Mouse (Mus musculus): Measurements from ENCODE around the gene Lgr4. TPM values are rescaled to one million over a fixed set of nuclear protein-coding genes. Genes with fewer than 3 reads are reported as not detected.

Lgr4 gene
- polyA plus RNA-seq, 1 experiment = 6.7 TPM

DNA sequence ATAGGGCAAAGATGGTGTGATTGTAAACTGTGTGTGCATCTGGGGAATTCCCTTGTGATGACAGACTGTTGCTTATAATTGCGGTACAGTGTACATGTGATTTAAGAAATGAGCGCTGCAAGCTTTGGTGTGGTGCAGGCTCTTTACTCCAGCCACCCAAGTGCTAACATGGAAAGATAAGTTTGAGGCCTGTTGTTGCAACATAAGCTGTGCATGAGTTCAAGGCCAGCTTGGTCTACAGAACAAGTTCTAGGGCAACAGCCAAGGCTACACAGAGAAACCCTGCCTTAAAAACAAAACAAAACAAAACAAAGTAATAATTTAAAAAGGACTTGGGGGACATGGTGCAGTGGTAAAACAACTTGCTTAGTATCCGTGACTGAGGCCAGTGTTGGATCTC lies 17.7 kb downstream of the Lgr4 start:
- Histone ChIP-seq H3ac (ENCODE audit: control insufficient read depth, insufficient read length, low read depth) (no peak overlapping the region), H3K27me3 (ENCODE audit: control insufficient read depth, insufficient read depth, insufficient read length) (no peaks in the 10 kb centered on the region), H3K79me3 (ENCODE audit: low read depth) (peaks cover 11% of the 10 kb centered on the region), H3K36me3 (ENCODE audit: control insufficient read depth, insufficient read depth) (peaks cover 3% of the 10 kb centered on the region), H3K79me2 (ENCODE audit: control insufficient read depth, insufficient read depth) (peaks cover 44% of the 10 kb centered on the region), H3K4me3 (ENCODE audit: insufficient read depth, poor library complexity, severe bottlenecking) (no peak overlapping the region)
- TF ChIP-seq FOSL1 (IDR thresholded peaks at IDR 0.05; ENCODE audit: insufficient read depth, low read length, poor library complexity, severe bottlenecking) (no peak), MYOG (IDR thresholded peaks at IDR 0.05; ENCODE audit: control insufficient read depth, extremely low read depth, insufficient read length) (no peak), USF1 (IDR thresholded peaks at IDR 0.05; ENCODE audit: low read depth) (no peak), MAX (IDR thresholded peaks at IDR 0.05) (no peak), CTCF (IDR thresholded peaks at IDR 0.05; ENCODE audit: control insufficient read depth, insufficient read depth, insufficient read length) (no peak), CEBPB (IDR thresholded peaks at IDR 0.05; ENCODE audit: low read depth) (no peak), MYOD1 (IDR thresholded peaks at IDR 0.05; ENCODE audit: control insufficient read depth, insufficient read length, low read depth) (no peak)

GRCm38 (mm10) chr2:109935754-109936409 lies 18.4 kb downstream of the Lgr4 start:
- H3K4me3 ChIP-seq (ENCODE audit: insufficient read depth, poor library complexity, severe bottlenecking) = no peak overlapping the region
- H3K27me3 ChIP-seq (ENCODE audit: control insufficient read depth, insufficient read depth, insufficient read length) = no peaks in the 10 kb centered on the region
- no peak overlapping the region for H3ac ChIP-seq (ENCODE audit: control insufficient read depth, insufficient read length, low read depth)
- peaks cover 3% of the 10 kb centered on the region for H3K36me3 ChIP-seq (ENCODE audit: control insufficient read depth, insufficient read depth)
- TF ChIP-seq CEBPB (IDR thresholded peaks at IDR 0.05; ENCODE audit: low read depth) (no peak), MAX (IDR thresholded peaks at IDR 0.05) (no peak), CTCF (IDR thresholded peaks at IDR 0.05; ENCODE audit: control insufficient read depth, insufficient read depth, insufficient read length) (no peak), MYOD1 (IDR thresholded peaks at IDR 0.05; ENCODE audit: control insufficient read depth, insufficient read length, low read depth) (no peak), USF1 (IDR thresholded peaks at IDR 0.05; ENCODE audit: low read depth) (no peak), MYOG (IDR thresholded peaks at IDR 0.05; ENCODE audit: control insufficient read depth, extremely low read depth, insufficient read length) (no peak), FOSL1 (IDR thresholded peaks at IDR 0.05; ENCODE audit: insufficient read depth, low read length, poor library complexity, severe bottlenecking) (no peak)
- peaks cover 13% of the 10 kb centered on the region for H3K79me3 ChIP-seq (ENCODE audit: low read depth)
- peaks cover 44% of the 10 kb centered on the region for H3K79me2 ChIP-seq (ENCODE audit: control insufficient read depth, insufficient read depth)

DNA sequence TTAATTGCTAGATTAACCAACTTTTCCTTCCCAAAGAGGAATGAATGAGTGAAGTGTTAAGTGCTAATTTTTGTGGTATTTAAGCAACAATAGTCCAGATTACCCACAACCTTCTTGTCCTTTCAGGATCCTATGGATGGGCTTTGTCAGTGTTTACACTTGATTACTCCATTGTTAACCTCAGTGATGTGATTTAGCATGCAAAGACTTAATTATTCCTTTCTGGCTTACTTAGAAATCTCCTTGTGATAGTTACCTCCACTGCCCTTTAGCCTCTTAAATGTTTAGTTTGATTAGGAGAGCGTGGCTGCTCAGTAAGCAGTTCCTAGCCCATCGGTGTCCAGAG lies 18.9 kb downstream of the Lgr4 start:
- Histone ChIP-seq H3K36me3 (ENCODE audit: control insufficient read depth, insufficient read depth) (peaks cover 3% of the 10 kb centered on the region), H3ac (ENCODE audit: control insufficient read depth, insufficient read length, low read depth) (no peak overlapping the region), H3K79me2 (ENCODE audit: control insufficient read depth, insufficient read depth) (peaks cover 44% of the 10 kb centered on the region), H3K27me3 (ENCODE audit: control insufficient read depth, insufficient read depth, insufficient read length) (no peaks in the 10 kb centered on the region), H3K4me3 (ENCODE audit: insufficient read depth, poor library complexity, severe bottlenecking) (no peak overlapping the region), H3K79me3 (ENCODE audit: low read depth) (peaks cover 13% of the 10 kb centered on the region)
- no peak for TF ChIP-seq USF1 (IDR thresholded peaks at IDR 0.05; ENCODE audit: low read depth)
- no peak for TF ChIP-seq MAX (IDR thresholded peaks at IDR 0.05)
- TF ChIP-seq CTCF (IDR thresholded peaks at IDR 0.05; ENCODE audit: control insufficient read depth, insufficient read depth, insufficient read length) = no peak

- H3K79me2 ChIP-seq (ENCODE audit: control insufficient read depth, insufficient read depth) = peaks cover 54% of the 10 kb centered on the region
- H3ac ChIP-seq (ENCODE audit: control insufficient read depth, insufficient read length, low read depth) = no peak overlapping the region
- H3K4me3 ChIP-seq (ENCODE audit: insufficient read depth, poor library complexity, severe bottlenecking) = no peak overlapping the region
- H3K27me3 ChIP-seq (ENCODE audit: control insufficient read depth, insufficient read depth, insufficient read length) = no peaks in the 10 kb centered on the region
- TF ChIP-seq FOSL1 (IDR thresholded peaks at IDR 0.05; ENCODE audit: insufficient read depth, low read length, poor library complexity, severe bottlenecking) = no peak
- TF ChIP-seq CTCF (IDR thresholded peaks at IDR 0.05; ENCODE audit: control insufficient read depth, insufficient read depth, insufficient read length) = no peak
- TF ChIP-seq CEBPB (IDR thresholded peaks at IDR 0.05; ENCODE audit: low read depth) = no peak
- no peak for TF ChIP-seq MAX (IDR thresholded peaks at IDR 0.05)
- TF ChIP-seq USF1 (IDR thresholded peaks at IDR 0.05; ENCODE audit: low read depth) = no peak
- TF ChIP-seq MYOG (IDR thresholded peaks at IDR 0.05; ENCODE audit: control insufficient read depth, extremely low read depth, insufficient read length) = no peak
- no peak for TF ChIP-seq MYOD1 (IDR thresholded peaks at IDR 0.05; ENCODE audit: control insufficient read depth, insufficient read length, low read depth)
- H3K36me3 ChIP-seq (ENCODE audit: control insufficient read depth, insufficient read depth) = no peaks in the 10 kb centered on the region
- H3K79me3 ChIP-seq (ENCODE audit: low read depth) = peaks cover 9% of the 10 kb centered on the region
Observed at GRCm38 (mm10) chr2:109941973-109942444, 24.6 kb downstream of the Lgr4 start.

DNA sequence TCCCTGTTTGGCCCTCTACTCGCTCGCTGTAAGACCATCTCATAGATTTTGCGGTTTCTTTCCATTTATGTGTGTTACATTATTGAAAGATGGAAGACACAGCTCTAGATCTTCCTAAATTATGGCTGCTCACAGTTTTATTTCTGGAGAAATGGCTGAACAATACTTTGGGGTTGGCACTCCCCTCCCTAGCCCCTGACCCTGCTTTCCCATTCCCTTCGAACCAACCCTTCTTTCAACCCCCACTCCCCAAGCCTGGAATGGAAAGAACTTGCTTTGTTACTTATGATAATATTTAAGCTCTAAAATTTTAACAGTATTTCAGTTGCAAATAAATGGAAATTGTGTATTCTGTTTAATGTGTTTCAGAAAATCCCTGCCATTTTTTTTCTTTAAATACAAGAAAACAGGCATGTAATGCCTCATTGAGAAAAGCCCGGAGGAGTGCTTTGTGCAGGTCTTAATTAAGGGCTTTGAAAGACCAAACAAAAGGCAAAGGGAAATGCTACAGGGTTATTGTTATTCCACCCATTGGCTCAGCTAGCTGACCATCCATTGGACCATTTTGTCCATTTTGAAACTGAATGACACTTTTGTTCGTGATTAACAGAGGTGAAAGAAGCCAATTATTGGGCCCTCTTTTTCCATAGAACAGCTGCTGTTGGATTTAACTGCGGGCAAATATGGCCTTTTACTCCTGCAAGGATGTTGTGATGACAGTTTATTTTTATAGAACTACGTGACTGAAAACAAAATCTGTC lies 25.5 kb downstream of the Lgr4 start:
- Histone ChIP-seq H3K36me3 (ENCODE audit: control insufficient read depth, insufficient read depth) (no peaks in the 10 kb centered on the region), H3K79me3 (ENCODE audit: low read depth) (peaks cover 7% of the 10 kb centered on the region), H3K27me3 (ENCODE audit: control insufficient read depth, insufficient read depth, insufficient read length) (no peaks in the 10 kb centered on the region), H3K4me3 (ENCODE audit: insufficient read depth, poor library complexity, severe bottlenecking) (no peak overlapping the region), H3K79me2 (ENCODE audit: control insufficient read depth, insufficient read depth) (peaks cover 50% of the 10 kb centered on the region), H3ac (ENCODE audit: control insufficient read depth, insufficient read length, low read depth) (no peak overlapping the region)
- TF ChIP-seq MYOG (IDR thresholded peaks at IDR 0.05; ENCODE audit: control insufficient read depth, extremely low read depth, insufficient read length) (no peak), MAX (IDR thresholded peaks at IDR 0.05) (no peak)

GRCm38 (mm10) chr2:109944995-109945394 lies 27.5 kb downstream of the Lgr4 start:
- H3K27me3 ChIP-seq (ENCODE audit: control insufficient read depth, insufficient read depth, insufficient read length) = no peaks in the 10 kb centered on the region
- TF ChIP-seq CTCF (IDR thresholded peaks at IDR 0.05; ENCODE audit: control insufficient read depth, insufficient read depth, insufficient read length) (no peak), MYOD1 (IDR thresholded peaks at IDR 0.05; ENCODE audit: control insufficient read depth, insufficient read length, low read depth) (no peak), FOSL1 (IDR thresholded peaks at IDR 0.05; ENCODE audit: insufficient read depth, low read length, poor library complexity, severe bottlenecking) (no peak), MAX (IDR thresholded peaks at IDR 0.05) (no peak), CEBPB (IDR thresholded peaks at IDR 0.05; ENCODE audit: low read depth) (no peak), MYOG (IDR thresholded peaks at IDR 0.05; ENCODE audit: control insufficient read depth, extremely low read depth, insufficient read length) (no peak), USF1 (IDR thresholded peaks at IDR 0.05; ENCODE audit: low read depth) (no peak)
- H3K4me3 ChIP-seq (ENCODE audit: insufficient read depth, poor library complexity, severe bottlenecking) = no peak overlapping the region
- H3K79me2 ChIP-seq (ENCODE audit: control insufficient read depth, insufficient read depth) = peaks cover 43% of the 10 kb centered on the region
- H3K79me3 ChIP-seq (ENCODE audit: low read depth) = peaks cover 6% of the 10 kb centered on the region
- H3K36me3 ChIP-seq (ENCODE audit: control insufficient read depth, insufficient read depth) = no peaks in the 10 kb centered on the region
- H3ac ChIP-seq (ENCODE audit: control insufficient read depth, insufficient read length, low read depth) = no peak overlapping the region
